Mouse (Mus musculus) 3134 (cell line): ENCODE measurements at regions not wholly inside any gene's neighbourhood (a gene's known extent, or its start where the extent isn't known, plus 50 kb on each side); places are given as distances from the start of the nearest gene placed in this dataset.

Source experiments
- DNase-seq: peaks from one replicate; pipeline ENCODE4 v3.0.0-alpha.2; 2011; ENCODE audit warnings: low spot score; ENCODE audit not compliant: insufficient read length; ENCODE audit errors: extremely low read depth

DNA sequence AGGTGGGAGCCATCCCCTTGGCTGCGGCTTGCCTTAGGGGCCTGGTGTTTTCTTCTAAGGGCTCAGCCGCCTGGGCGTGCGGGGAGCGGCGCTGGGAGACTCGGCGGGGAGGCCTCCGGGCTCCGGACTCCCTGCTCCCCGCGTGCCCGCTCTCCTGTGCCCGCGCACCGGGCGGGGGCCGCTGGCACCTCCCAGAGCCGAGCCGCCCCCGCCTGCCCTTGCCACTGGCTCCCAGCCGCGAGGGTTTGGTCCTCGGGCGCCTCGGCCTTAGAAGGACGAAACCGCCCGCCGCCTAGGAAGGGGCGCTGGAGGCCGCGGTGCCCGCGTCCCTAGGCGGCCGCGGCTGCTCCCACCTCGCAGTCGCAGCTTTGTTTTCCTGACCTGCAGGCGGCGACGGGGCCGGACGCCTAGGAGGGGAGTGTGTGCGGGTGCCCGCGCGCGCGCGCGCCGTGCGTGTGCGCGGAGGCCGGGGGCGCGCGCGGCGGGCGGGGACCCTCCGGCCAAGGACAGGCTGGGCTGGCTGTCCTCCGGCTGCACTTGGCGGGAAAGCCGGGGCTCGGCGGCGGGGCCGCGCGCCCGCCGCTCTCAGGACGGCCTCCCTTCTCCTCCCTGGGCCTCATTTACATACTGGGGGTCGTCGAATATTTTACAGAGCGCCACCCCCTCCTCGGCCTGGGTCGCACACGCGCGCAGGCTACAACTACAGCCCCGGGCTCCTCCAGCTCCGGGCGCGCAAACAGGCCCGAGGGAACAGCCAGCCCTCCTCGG, 227.1 kb downstream of the Mef2c start:
- DNase-seq = peak; percentile 87

DNA sequence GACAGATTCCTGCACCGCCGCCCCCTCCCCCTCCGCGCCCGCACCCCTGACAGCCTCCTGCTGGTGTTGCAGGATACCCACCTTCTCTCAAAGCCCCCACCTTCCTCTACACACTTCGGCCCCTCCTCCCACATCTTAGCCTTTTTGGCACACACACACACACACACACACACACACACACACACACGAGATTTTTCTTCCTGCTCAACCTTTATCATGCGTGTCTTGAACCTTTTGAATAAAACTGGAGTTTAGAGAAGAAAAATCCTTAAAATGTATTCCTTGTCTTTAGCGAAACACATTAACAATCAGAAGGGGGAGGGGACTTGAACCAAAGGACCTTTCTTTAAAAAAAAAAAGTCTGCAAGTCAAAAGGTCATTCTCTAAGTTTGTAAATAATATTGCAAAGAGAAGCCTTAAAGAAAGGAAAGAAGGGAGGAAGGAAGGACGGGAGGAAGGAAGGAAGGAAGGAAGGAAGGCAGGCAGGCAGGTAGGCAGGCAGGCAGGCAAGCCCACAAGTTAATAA, 227.7 kb downstream of the Mef2c start:
- DNase-seq = no peak

DNA sequence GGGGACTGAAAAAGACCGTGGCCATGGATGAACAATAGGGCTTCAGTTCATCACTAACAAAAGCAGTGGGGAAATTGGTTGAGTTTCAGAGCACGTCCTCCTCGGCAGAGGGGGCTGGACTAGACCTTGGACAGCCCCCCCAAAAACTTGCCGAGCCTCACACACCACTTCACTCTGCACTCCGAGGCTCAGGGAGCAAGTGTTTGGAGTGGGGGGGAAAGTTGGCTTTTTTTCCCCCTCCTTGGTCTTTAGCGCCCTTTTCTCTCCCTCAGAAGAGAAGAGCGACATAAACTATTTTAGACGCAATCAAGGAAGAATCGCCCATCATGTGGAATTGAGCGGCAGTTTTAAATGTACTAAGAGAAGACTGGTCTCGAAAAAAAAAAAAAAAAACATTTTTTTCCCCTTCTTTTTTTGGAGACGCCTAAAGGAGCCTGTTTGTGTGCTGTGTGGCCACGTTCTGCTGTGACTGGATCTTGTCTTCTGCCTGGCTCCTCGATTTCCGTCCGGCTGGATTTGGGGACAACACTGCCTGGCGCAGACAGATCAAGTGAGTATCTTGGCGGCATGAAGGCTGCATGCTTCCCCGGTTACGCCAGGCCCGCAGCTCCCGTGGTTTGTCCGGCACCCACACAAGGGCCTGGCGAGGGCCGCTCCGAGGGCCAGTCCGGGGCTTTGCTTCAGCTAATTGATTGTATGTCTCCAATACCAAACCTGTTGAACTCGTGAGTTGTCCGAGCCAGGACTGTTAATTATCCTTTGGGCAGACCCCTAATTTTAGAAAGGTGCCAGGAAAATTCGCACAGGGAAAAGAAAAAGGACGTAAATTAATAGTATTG, 228.7 kb downstream of the Mef2c start:
- DNase-seq = no peak

DNA sequence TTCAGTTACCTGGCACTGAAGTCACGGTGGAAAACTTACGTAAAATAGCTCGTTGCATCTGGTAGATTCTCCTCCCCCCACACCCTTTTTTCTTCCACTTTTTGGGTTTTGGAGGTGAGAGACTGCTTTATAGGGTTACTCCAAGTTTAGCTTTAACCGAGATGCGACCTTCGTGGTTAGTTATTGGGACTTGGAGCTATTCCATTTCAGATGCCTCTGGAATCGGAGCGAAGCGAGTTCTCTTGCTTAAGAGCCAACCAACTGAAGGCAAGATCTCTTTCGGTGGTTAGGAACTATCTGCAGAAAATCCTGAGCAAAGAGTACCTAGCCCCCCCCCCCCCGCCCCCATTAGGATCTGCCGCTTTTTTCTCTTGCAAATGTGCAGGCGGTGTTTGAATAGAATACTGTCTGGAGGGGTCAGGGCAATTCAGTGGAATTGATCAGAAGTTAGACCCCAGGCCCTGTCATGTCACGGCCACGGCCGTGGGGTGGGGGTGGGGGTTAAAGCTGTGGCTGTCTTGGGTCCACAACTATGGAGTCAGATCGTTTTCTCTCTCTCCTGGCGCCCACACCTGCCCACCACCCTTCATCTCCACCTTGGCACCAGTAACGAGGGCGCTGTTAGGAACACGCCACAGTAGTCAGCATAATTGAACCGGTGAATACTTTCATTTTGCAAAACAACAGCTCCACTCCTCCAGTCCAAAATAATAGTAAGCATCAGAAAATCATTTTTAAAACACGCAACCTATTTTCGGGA, 229.6 kb downstream of the Mef2c start:
- no peak for DNase-seq

GRCm38 (mm10) chr13:83733991-83734610, 230.3 kb downstream of the Mef2c start:
- DNase-seq = no peak

DNA sequence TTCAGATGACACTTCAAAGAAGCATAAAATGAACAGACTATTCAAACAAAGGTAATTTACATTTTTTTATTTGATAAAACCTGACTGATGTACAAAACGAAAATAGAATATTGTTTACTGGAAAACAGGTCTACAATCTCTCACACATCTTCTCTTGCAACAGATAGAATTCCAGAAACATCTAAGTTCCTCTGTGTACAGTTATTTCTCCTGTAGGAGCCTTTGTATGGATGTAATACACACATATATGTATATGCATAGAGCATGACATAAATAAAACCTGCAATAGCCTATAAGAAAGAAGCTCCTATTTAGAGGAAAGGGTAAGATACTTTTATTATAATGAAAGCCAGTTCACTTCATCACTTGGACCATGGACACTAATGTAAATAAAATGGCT, 230.8 kb downstream of the Mef2c start:
- DNase-seq = no peak

- no peak for DNase-seq
These were observed 231.3 kb downstream of the Mef2c start for GRCm38 (mm10) chr13:83735101-83735500.

DNA sequence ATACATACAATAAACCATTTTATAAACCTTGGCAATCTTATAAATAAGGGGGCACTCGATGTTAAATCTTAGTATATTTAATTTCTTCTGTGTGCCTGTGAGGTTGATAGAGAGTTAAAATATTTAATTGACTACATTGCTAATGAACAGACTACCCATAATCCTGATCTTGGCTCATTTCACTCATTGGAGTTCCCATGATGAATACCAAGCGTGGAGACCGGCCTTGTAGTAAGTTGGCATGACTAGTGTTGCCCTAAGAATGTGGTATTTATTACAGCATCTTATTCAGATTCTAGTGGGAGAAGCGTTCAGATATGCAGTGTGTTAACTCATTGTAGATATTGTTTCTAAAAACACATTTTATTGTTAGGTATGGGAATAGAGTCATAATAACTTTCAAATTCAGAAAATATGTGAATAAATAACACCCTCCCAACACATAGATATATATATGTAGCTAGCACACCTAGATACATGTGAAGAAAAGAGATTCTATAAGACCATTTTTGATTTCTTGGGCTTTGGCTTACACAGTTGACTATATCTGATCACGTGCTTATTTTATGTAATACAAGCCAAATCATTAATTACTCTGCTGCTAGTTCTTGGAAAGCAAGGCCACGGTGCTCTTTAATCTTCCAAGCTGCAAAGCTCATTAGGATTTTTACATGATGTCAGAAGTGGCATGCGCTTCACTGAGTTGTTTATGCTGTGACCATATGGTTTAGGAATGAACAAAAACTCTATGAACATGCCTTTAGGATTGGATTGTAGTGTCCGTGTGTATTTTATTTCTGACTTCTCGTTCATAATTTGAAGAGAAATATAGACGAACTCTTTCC, 232.0 kb downstream of the Mef2c start:
- DNase-seq = no peak

- no peak for DNase-seq
These were observed 233.4 kb downstream of the Mef2c start for GRCm38 (mm10) chr13:83737031-83737825.

DNA sequence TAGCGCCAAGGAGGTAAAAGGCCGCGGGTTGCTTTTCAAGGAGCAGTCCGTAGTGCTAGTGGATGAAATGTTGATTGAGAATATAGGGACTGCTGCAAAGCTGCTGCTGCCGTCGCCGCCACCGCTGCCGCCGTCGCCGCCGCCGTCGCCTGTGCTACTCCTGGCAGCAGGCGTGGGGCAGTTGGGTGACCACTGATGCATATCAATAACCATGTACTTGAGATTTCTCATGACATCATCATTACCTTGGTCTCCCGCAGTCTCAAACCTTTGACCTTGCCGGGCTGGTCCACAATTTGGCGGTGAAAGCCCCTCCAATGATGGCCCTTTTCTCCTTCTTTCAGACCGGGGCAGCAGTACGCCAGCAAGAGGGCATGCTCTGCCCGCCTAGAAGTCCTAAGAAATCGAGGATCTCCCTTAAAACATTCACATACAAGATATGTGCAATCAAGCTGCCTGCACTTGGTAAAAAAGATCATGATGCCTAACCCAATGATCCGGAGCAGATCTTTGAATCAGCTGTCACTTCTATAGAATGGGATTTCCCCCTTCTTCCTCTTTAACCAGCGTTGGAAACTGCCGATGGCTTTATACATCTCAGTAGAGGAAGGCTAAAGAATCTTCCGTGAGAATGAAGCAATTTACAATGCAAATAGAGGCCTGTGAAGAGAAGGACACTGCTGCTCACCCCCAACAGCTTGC, 234.1 kb downstream of the Mef2c start:
- no peak for DNase-seq

DNA sequence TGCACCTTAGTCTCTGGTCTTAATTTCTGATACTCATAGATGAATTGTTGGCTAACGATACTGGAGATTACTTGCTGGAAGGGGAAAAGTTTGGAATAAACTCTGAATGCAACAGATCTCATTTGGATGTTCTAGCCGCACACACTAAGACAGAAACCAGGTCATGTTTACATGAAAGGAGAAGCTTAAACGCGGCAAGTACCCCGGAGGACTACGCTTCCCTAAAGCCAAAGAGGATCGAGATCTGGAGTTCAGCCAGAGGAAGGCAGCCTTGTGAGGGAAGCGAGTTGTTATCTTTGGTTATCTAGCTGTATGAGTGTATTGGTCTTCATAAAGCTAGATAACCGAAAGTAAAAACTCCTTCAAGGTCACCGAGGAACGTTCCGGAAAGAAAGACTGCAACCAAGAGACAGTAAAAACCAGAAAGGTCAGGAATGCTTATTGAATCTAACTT, 234.7 kb downstream of the Mef2c start:
- DNase-seq = no peak

DNA sequence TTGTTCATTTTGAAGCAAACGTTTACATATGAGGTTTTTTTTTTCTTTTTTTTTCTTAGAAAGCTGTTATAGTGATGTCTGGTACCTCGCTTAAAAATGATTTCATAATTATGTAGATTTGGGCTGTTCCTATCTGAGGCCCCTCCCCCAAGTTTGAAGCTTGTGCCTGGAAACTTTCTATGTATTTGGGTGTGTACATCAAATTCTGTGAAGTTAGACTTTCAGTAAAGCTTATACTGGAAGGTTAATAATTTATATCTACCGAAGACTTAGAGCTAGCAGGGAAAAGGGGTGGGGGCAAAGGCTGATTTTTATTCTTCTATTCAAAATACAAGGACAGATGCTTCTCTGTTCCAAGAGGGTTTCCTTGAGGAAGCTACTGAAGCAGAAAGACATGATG, 235.3 kb downstream of the Mef2c start:
- DNase-seq = no peak

DNA sequence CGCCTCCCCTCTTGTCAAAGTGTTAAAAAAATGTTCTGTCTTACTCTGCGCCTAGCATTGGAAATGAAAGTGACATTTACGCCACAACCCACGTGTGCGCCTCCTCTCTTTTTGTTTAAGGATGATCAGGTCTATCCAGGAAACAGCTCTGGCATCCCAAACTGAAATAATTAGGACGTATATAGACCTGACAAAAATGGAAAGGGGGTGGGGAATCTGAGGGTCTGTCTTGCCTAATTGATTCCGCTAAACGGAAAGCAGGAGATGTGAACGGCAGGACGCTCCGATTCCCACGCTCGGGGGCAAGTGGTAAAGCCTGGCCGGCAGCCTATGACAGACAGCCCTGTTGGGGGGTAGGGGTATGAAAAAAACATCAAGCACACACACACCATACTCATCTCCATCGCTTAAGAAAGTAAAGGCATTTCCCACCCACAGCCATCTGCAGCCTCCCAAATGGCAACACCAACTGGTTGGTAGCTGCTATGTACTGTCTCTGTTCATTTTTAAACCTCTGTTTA, 235.8 kb downstream of the Mef2c start:
- DNase-seq = no peak

DNA sequence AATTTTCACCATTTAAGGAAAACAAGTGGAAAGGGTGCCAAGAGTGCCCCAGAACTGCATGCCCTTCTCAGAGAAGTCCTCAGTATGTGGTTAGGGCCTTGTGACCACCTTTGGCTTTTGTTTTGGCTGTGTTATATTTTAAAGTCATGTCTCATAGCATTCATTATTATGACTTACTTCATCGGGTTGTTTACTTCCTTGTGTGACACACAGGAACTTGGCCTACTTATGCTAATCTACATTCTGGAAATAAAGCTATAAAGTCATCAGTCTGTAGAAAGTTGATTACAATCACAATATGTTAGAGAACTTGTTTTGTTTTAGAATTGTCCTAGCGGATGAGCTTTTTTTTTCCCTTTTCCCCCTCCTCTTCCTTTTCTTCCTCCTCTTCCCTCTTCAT, 236.3 kb downstream of the Mef2c start:
- no peak for DNase-seq

DNA sequence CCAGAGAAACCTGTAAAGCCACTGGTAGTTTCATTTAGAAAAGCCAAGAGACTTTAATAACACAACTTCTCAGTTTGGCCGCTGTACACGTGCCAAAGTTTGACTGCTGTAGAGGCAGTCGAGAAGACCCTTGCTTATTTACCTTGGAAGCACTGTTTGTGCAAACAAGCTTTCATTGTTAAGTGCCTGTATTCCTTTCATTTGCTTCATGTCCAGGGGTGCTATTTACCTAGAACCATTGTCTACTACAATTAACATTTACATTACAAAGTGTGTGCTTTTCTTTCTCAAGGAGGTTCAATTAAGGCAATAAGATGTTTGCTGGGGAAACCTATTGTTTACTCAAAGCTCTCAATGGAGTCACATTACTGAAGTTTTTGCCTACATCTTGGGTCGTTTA, 236.9 kb downstream of the Mef2c start:
- DNase-seq = no peak

DNA sequence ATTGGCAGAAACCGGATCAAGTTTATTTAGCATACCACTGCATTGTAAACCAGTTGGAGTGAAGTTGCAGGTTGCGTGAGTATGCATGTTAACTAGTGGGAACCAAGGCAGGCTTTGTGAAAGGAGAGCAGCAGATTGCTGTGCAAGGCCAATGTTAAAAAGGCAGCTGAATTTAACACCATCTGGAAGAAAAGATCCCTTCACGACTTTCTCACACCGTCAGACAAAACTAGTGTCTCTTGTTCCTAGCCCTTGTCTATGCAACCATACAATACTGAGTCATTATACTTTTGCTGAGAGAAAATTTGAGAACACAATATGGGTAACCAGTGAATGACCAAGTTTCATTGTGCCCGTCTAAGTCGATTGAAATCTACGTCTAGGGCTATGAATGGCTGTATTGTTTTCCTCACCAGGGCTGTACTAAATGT, 237.8 kb downstream of the Mef2c start:
- DNase-seq = no peak

DNA sequence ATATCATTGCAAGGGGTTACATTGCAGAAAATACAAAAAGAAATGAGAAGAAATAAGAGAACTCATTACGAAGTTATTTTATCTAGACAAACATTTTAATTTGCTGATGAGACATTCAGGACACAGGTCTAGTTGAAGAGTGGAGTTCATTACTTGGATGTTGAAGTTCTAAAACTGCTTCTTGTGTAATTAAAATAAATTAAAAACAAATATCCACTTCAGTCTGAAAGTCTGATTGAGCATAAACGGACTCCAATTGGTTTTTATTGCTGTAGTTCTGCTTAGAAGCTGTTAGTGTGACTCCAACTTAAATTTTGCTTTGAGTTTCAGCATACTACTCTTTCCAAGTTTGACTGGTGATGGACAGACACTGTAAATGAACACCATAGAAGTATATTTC, 238.3 kb downstream of the Mef2c start:
- DNase-seq = no peak

- DNase-seq = no peak
These were observed 238.7 kb downstream of the Mef2c start for GRCm38 (mm10) chr13:83742546-83742945.
